Mouse (Mus musculus): ENCODE results near the gene Ano4.

DNA sequence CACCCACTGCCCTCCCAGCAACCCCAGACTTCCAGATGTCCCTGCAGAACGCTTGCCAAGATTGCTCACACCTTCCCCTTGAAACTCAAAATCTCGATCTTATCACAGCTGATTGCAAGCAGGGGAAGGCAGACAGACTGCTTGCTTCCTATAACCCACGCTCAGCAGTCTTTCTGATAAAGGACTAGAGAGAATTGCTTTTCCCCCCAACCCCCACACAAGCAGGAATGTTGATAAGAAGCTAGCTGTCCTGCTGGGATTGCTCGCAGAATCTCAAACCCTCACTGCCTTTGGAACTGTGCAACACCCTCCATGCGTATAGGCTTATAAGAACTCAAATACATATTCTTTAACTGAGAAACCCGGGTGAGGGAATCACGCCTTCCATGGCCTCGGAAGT lies 846 bp downstream of the Ano4 start:
- no peak for TF ChIP-seq CTCF (IDR thresholded peaks at IDR 0.05; ENCODE audit: extremely low read depth, insufficient read depth, insufficient read length, insufficient replicate concordance)
- TF ChIP-seq POLR2A (IDR thresholded peaks at IDR 0.05; ENCODE audit: low read depth, low read length) = no peak
